Mouse (Mus musculus) megakaryocyte progenitor cell, adult 5-6 weeks (primary cell): ENCODE measurements at regions not wholly inside any gene's neighbourhood (a gene's known extent, or its start where the extent isn't known, plus 50 kb on each side); places are given as distances from the start of the nearest gene placed in this dataset.
A peak's percentile ranks its signal among the peaks of the same experiment; 100 is the strongest.

Experiments used
- ATAC-seq: replicated peaks from 2 replicates; pipeline ENCODE4 v1.8.0; 2016; ENCODE audit warnings: mild to moderate bottlenecking, moderate TSS enrichment, inconsistent platforms; ENCODE audit not compliant: poor library complexity

- no peak for ATAC-seq
Observed at GRCm38 (mm10) chr17:49149896-49150295, 217.7 kb downstream of the Lrfn2 start.

- no peak for ATAC-seq
Observed at GRCm38 (mm10) chr17:49150971-49151422, 218.8 kb downstream of the Lrfn2 start.

- ATAC-seq = no peak
Observed at GRCm38 (mm10) chr17:49153994-49154393, 221.8 kb downstream of the Lrfn2 start.

GRCm38 (mm10) chr17:49155001-49155515 lies 222.9 kb downstream of the Lrfn2 start:
- no peak for ATAC-seq

- ATAC-seq = no peak
Observed at GRCm38 (mm10) chr17:49157586-49157985, 225.4 kb downstream of the Lrfn2 start.

GRCm38 (mm10) chr17:49171252-49172047 lies 239.3 kb downstream of the Lrfn2 start:
- ATAC-seq = peak; percentile 86

- no peak; the same call in 1 of the 2 replicates for ATAC-seq
Observed at GRCm38 (mm10) chr17:49172052-49172799, 240.0 kb downstream of the Lrfn2 start.

GRCm38 (mm10) chr17:49172800-49173150 lies 240.6 kb downstream of the Lrfn2 start:
- peak; percentile 35 for ATAC-seq

- ATAC-seq = no peak
Observed at GRCm38 (mm10) chr17:49177966-49178731, 246.0 kb downstream of the Lrfn2 start.

GRCm38 (mm10) chr17:49182485-49182884 lies 245.7 kb upstream of the Mocs1 start:
- peak; percentile 70 for ATAC-seq

GRCm38 (mm10) chr17:49183917-49184316 lies 244.2 kb upstream of the Mocs1 start:
- no peak for ATAC-seq

GRCm38 (mm10) chr17:49185052-49185612 lies 243.0 kb upstream of the Mocs1 start:
- no peak for ATAC-seq

- peak; percentile 68 for ATAC-seq
Observed at GRCm38 (mm10) chr17:49189765-49190164, 238.4 kb upstream of the Mocs1 start.

GRCm38 (mm10) chr17:49190337-49190736 lies 237.8 kb upstream of the Mocs1 start:
- no peak for ATAC-seq

- no peak for ATAC-seq
Observed at GRCm38 (mm10) chr17:49196046-49196684, 232.0 kb upstream of the Mocs1 start.

- no peak for ATAC-seq
Observed at GRCm38 (mm10) chr17:49201495-49201894, 226.7 kb upstream of the Mocs1 start.

GRCm38 (mm10) chr17:49205095-49205494 lies 223.1 kb upstream of the Mocs1 start:
- no peak for ATAC-seq

GRCm38 (mm10) chr17:49205564-49205963 lies 222.6 kb upstream of the Mocs1 start:
- no peak for ATAC-seq

- no peak for ATAC-seq
Observed at GRCm38 (mm10) chr17:49206708-49207107, 221.5 kb upstream of the Mocs1 start.

- no peak for ATAC-seq
Observed at GRCm38 (mm10) chr17:49208315-49208820, 219.8 kb upstream of the Mocs1 start.
